Mouse (Mus musculus) C2C12 (cell line): ENCODE results near the gene Actg2. TPM values are rescaled to one million over a fixed set of nuclear protein-coding genes. Genes with fewer than 3 reads are reported as not detected.

Experiments
- H3K27me3 ChIP-seq: one replicate; pipeline ENCODE4 v1.6.1; 2011; ENCODE audit not compliant: control insufficient read depth, insufficient read depth, insufficient read length
- H3K36me3 ChIP-seq: one replicate; pipeline ENCODE4 v1.6.1; 2011; ENCODE audit not compliant: control insufficient read depth, insufficient read depth
- H3K4me3 ChIP-seq: one replicate; pipeline ENCODE4 v1.5.1; 2011; ENCODE audit warnings: mild to moderate bottlenecking, control low read depth; ENCODE audit not compliant: poor library complexity, insufficient read depth, severe bottlenecking
- H3K79me2 ChIP-seq: one replicate; pipeline ENCODE4 v1.6.1; 2011; ENCODE audit not compliant: control insufficient read depth, insufficient read depth
- H3K79me3 ChIP-seq: one replicate; pipeline ENCODE4 v1.6.1; 2011; ENCODE audit warnings: low read depth, control low read depth
- H3ac ChIP-seq: one replicate; pipeline ENCODE3; 2011; ENCODE audit warnings: low read depth; ENCODE audit not compliant: control insufficient read depth, insufficient read length
- CEBPB ChIP-seq: IDR thresholded peaks from one replicate; pipeline ENCODE4 v1.6.1; 2011; ENCODE audit warnings: low read depth, mild to moderate bottlenecking, control low read depth, moderate library complexity
- CTCF ChIP-seq: IDR thresholded peaks from one replicate; pipeline ENCODE4 v1.5.1; 2011; ENCODE audit not compliant: control insufficient read depth, insufficient read depth, insufficient read length
- FOSL1 ChIP-seq: IDR thresholded peaks from one replicate; pipeline ENCODE4 v1.8.0; 2011; ENCODE audit warnings: mild to moderate bottlenecking, low read length; ENCODE audit not compliant: poor library complexity, insufficient read depth, severe bottlenecking
- MAX ChIP-seq: IDR thresholded peaks from one replicate; pipeline ENCODE4 v1.6.1; 2011; ENCODE audit warnings: mild to moderate bottlenecking, control low read depth
- MYOD1 ChIP-seq: IDR thresholded peaks from one replicate; pipeline ENCODE4 v1.6.1; 2011; ENCODE audit warnings: low read depth; ENCODE audit not compliant: control insufficient read depth, insufficient read length
- MYOG ChIP-seq: IDR thresholded peaks from one replicate; pipeline ENCODE4 v1.6.1; 2011; ENCODE audit not compliant: control insufficient read depth, insufficient read length; ENCODE audit errors: extremely low read depth
- USF1 ChIP-seq: IDR thresholded peaks from one replicate; pipeline ENCODE4 v1.6.1; 2011; ENCODE audit warnings: low read depth, mild to moderate bottlenecking, control low read depth, moderate library complexity
- polyA plus RNA-seq: library from polyadenylated mRNA; unstranded; fragments of >200 nt; fragmentation: generic; extraction: Trizol; gene quantifications from one replicate; pipeline ENCODE4 v1.2.1, GENCODE M21; 2012; ENCODE audit warnings: missing spikeins

Gene Actg2
- polyA plus RNA-seq, 1 experiment = 341 TPM

DNA sequence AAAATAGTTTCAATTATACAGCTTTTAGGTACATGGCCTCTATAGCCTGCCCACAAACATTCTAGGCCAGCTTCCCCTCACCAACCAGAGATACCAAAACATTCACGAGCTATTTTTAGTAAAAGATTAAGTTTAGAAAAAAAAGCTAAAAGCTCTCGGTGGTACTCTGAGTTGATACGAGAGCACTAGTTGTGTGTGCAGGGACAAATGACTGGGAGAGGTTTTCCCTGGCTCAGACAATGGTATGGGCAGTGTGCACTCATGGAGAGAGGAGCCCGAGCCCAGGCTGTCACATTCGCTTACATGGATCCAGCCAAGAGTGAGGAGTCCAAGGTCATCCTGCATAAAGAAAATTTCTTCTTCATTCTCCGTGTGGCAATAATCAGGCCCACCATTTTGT lies 19.9 kb upstream of the Actg2 start:
- TF ChIP-seq CTCF (no peak), USF1 (no peak), MYOD1 (no peak), MAX (no peak), MYOG (no peak), CEBPB (no peak), FOSL1 (no peak)
- H3K27me3 ChIP-seq = no peaks in the 10 kb centered on the region
- H3K4me3 ChIP-seq = no peak overlapping the region
- H3K36me3 ChIP-seq = peaks cover 21% of the 10 kb centered on the region
- H3K79me3 ChIP-seq = no peaks in the 10 kb centered on the region
- H3K79me2 ChIP-seq = no peaks in the 10 kb centered on the region
- H3ac ChIP-seq = no peak overlapping the region

DNA sequence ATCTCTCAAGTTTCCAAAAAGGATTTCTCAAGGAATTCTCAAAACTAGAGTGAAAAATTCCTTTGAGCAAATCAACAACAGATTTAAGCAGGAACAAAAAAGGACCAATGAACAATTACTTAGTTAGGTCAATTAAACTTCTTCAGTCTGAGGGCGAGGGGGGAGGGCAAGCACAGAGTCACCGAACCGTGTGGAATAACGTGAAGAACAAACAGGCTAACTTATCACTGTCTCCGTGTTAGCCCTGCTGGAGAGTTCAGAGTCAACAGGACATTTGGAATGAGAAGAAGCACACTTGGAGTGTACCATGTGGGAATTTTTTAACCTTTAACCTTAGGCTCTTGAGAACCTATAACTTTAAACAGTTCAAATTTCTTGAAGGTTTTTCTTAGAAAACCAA lies 12.3 kb upstream of the Actg2 start:
- Histone ChIP-seq H3K36me3 (peaks cover 4% of the 10 kb centered on the region), H3K4me3 (no peak overlapping the region), H3ac (no peak overlapping the region), H3K79me3 (no peaks in the 10 kb centered on the region), H3K27me3 (no peaks in the 10 kb centered on the region), H3K79me2 (no peaks in the 10 kb centered on the region)
- TF ChIP-seq MYOD1 (no peak), CEBPB (no peak), MYOG (no peak), CTCF (no peak), FOSL1 (no peak), MAX (no peak), USF1 (no peak)

DNA sequence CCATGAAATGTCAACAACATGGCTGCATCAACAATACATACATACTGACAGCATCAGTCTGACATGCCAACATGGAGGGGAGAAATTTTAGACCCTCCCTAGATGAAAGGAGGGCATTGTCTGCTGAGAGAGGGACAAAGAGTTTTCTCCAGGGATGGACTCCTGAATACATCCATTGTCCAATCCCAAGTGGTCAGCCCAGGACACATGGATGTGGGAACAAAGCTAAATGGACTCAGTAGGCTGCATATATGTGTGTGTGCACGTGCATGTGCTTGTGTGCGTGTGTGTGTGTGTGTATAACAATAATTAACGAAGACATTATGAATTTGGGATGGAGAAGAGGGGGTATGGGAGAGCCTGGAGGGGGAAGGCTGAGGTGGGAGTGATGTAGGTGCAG lies 9.7 kb upstream of the Actg2 start:
- TF ChIP-seq MYOD1 (no peak), USF1 (no peak), CEBPB (no peak), CTCF (no peak), MAX (no peak), FOSL1 (no peak)
- Histone ChIP-seq H3K36me3 (peaks cover 4% of the 10 kb centered on the region), H3K79me3 (no peaks in the 10 kb centered on the region), H3K4me3 (no peak overlapping the region), H3ac (no peak overlapping the region), H3K79me2 (no peaks in the 10 kb centered on the region), H3K27me3 (no peaks in the 10 kb centered on the region)

DNA sequence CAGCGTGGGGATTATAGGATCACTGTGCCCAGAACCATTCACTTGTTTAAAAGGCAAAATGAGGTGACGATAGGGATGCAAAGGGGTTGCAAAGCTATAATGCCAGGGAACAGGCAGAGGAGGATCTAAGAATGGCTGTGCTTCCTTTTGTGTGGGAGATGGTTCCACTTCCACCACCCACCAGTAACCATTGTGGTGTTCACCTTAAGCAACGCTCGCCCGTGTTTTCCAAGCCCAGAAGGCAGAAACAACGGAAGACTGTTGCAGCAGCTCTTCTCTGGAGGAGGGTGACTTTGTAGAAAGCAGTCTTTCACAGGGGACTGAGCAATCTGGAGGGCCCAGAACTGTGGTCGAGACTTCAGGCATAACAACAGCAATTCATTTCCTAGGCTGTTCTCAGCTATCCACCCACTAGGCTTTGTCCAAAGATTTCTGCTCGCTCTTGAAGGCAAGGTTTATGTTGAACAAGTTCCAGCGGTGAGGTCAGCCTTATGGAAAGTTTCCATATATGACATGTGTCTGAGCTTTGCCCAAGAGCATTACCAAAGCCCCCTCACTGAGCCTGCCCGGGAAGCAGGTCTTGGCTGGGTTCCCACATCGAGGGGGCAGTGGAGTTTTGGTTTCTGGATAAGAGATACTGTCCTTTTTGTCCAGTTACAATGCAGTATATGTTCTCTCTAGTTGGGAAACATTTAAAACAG lies 5.8 kb upstream of the Actg2 start:
- Histone ChIP-seq H3K36me3 (peaks cover 4% of the 10 kb centered on the region), H3K4me3 (no peak overlapping the region), H3K27me3 (no peaks in the 10 kb centered on the region), H3ac (no peak overlapping the region), H3K79me3 (no peaks in the 10 kb centered on the region), H3K79me2 (no peaks in the 10 kb centered on the region)
- TF ChIP-seq CEBPB = no peak
- no peak for TF ChIP-seq MYOD1
- no peak for TF ChIP-seq USF1
- TF ChIP-seq FOSL1 = no peak
- no peak for TF ChIP-seq MYOG
- TF ChIP-seq MAX = no peak
- no peak for TF ChIP-seq CTCF

DNA sequence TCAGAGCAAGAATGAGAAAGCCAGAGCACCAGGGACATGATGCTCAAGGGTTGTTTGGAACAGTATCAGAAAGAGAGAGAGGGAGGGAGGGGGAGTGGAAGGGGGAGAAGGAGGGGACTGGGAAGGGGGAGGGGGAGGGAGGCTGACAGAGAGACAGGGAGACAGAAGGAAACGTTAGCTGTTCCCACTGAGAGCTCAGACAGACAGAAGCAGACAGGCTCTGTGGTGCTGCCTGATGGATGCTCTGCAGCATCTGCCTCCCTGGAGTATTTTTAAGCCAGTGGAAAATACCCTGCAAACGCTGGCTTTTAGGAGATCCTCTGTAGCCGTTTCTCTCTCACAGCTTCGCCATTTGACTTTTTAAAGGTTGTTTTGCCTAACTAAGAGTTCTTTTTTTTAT lies 4.0 kb upstream of the Actg2 start:
- H3K36me3 ChIP-seq = peaks cover 4% of the 10 kb centered on the region
- no peaks in the 10 kb centered on the region for H3K79me2 ChIP-seq
- H3K79me3 ChIP-seq = no peaks in the 10 kb centered on the region
- H3K27me3 ChIP-seq = no peaks in the 10 kb centered on the region
- TF ChIP-seq CTCF = no peak
- TF ChIP-seq MYOD1 = no peak
- TF ChIP-seq FOSL1 = no peak
- TF ChIP-seq USF1 = no peak
- no peak for TF ChIP-seq MAX
- no peak for TF ChIP-seq CEBPB
- TF ChIP-seq MYOG = no peak
- no peak overlapping the region for H3K4me3 ChIP-seq
- no peak overlapping the region for H3ac ChIP-seq

DNA sequence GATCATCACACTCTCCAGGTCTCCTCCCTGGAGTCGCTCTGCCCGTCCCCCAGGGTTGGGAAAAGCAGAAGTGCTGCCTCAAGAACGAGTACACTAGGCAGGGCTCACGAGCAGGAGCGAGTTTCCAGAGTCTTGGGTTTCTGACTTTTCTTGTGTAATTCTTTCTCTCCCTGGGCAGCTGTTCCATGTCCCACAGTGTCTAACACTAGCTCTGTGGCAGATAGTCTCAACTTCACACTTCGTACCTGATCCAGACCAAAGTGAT lies 662 bp upstream of the Actg2 start:
- H3ac ChIP-seq = no peak overlapping the region
- H3K36me3 ChIP-seq = no peaks in the 10 kb centered on the region
- TF ChIP-seq MYOG = no peak
- H3K79me2 ChIP-seq = no peaks in the 10 kb centered on the region
- H3K4me3 ChIP-seq = no peak overlapping the region
- no peaks in the 10 kb centered on the region for H3K27me3 ChIP-seq
- no peaks in the 10 kb centered on the region for H3K79me3 ChIP-seq
